Mouse (Mus musculus) intestine, postnatal 0 days (tissue): ENCODE measurements around the gene Mymx. TPM values are rescaled to one million over a fixed set of nuclear protein-coding genes. Genes with fewer than 3 reads are reported as not detected.

Experiments
- ATAC-seq: fragments of 200-750 bp; cut with Nextera tagmentation; 2 replicates; pipeline ENCODE4 v1.8.0; 2017; ENCODE audit warnings: mild to moderate bottlenecking, moderate TSS enrichment, moderate library complexity
- H3K27ac ChIP-seq: fragments of 300-500 bp; sonication (generic); 2 replicates; pipeline ENCODE4 v1.5.1; 2014; ENCODE audit warnings: mild to moderate bottlenecking, low read depth, low read length, moderate library complexity
- H3K27me3 ChIP-seq: fragments of 300-500 bp; sonication (generic); replicated peaks from 2 replicates; pipeline ENCODE4 v1.6.1; 2014; ENCODE audit warnings: low read length, mixed read lengths; ENCODE audit not compliant: control insufficient read depth, insufficient read depth
- H3K36me3 ChIP-seq: fragments of 300-500 bp; sonication (generic); 2 replicates; pipeline ENCODE4 v1.6.1; 2014; ENCODE audit warnings: mild to moderate bottlenecking, moderate library complexity; ENCODE audit not compliant: control insufficient read depth, insufficient read depth
- H3K4me1 ChIP-seq: fragments of 300-500 bp; sonication (generic); replicated peaks from 2 replicates; pipeline ENCODE4 v1.6.1; 2014; ENCODE audit warnings: antibody characterized with exemption, low read length, mixed read lengths; ENCODE audit not compliant: control insufficient read depth, insufficient read depth
- H3K4me2 ChIP-seq: fragments of 300-500 bp; sonication (generic); replicated peaks from 2 replicates; pipeline ENCODE4 v1.6.1; 2014; ENCODE audit warnings: low read depth, mild to moderate bottlenecking, moderate library complexity
- H3K4me3 ChIP-seq: fragments of 300-500 bp; sonication (generic); 2 replicates; pipeline ENCODE4 v1.5.1; 2014; ENCODE audit warnings: low read depth, low read length
- H3K9ac ChIP-seq: fragments of 300-500 bp; sonication (generic); 2 replicates; pipeline ENCODE4 v1.6.1; 2014; ENCODE audit warnings: mild to moderate bottlenecking, low read depth, low read length
- H3K9me3 ChIP-seq: fragments of 300-500 bp; sonication (generic); 2 replicates; pipeline ENCODE4 v1.6.1; 2016; ENCODE audit warnings: mixed run types; ENCODE audit not compliant: control insufficient read depth
- CTCF ChIP-seq: sonication (generic); IDR thresholded peaks from 2 replicates; pipeline ENCODE4 v1.5.1; 2016; ENCODE audit warnings: low read depth, mild to moderate bottlenecking, control low read depth, antibody characterized with exemption, moderate library complexity
- WGBS: fragments of 180-500 bp; shearing (Covaris S2); extraction: QIAGEN DNeasy Blood & Tissue Kit; methylation state at CpG from one replicate; pipeline ENCODE4 v1.1.7; 2014; 5-methylcytosine and 5-hydroxymethylcytosine counted together
- polyA plus RNA-seq: library from polyadenylated mRNA; unstranded; fragments of >200 nt; fragmentation: Nextera tagmentation; extraction: Ambion mirVana; gene quantifications from 2 replicates; pipeline ENCODE4 v1.2.1, GENCODE M21; 2015

Gene Mymx
- polyA plus RNA-seq, 1 experiment from 2014 or later = 0.34 TPM

- Histone ChIP-seq H3K4me1 (no peaks in the 10 kb centered on the region), H3K27ac (no peak overlapping the region), H3K27me3 (no peaks in the 10 kb centered on the region), H3K4me2 (no peak overlapping the region), H3K9ac (no peak overlapping the region), H3K36me3 (no peaks in the 10 kb centered on the region), H3K4me3 (no peak overlapping the region), H3K9me3 (no peaks in the 10 kb centered on the region)
- peak; percentile 12; the same call in 1 of the 2 replicates for ATAC-seq
- peak; percentile 95 for TF ChIP-seq CTCF
- WGBS = 1% methylated on average over 2 of the region's 2 CpGs
Measured at GRCm38 (mm10) chr17:45581567-45581983, 20.3 kb downstream of the Mymx start.

GRCm38 (mm10) chr17:45580958-45581477 lies 20.9 kb downstream of the Mymx start:
- 0 out of 2 replicates have a peak overlapping the region, but pooled peaks have one; percentile 35 for H3K27ac ChIP-seq
- TF ChIP-seq CTCF = no peak
- no peak overlapping the region for H3K4me2 ChIP-seq
- H3K9ac ChIP-seq = no peak overlapping the region
- H3K36me3 ChIP-seq = no peaks in the 10 kb centered on the region
- no peaks in the 10 kb centered on the region for H3K4me1 ChIP-seq
- WGBS = 26% methylated on average over 12 of the region's 12 CpGs
- H3K27me3 ChIP-seq = no peaks in the 10 kb centered on the region
- no peaks in the 10 kb centered on the region for H3K9me3 ChIP-seq
- ATAC-seq = peak; percentile 44; the same call in 1 of the 2 replicates
- H3K4me3 ChIP-seq = no peak overlapping the region

- Histone ChIP-seq H3K27me3 (no peaks in the 10 kb centered on the region), H3K4me1 (peaks cover under 1% of the 10 kb centered on the region; the same call in 1 of the 2 replicates), H3K9me3 (no peaks in the 10 kb centered on the region), H3K4me2 (no peak overlapping the region), H3K36me3 (no peaks in the 10 kb centered on the region), H3K4me3 (no peak overlapping the region), H3K27ac (no peak overlapping the region), H3K9ac (no peak overlapping the region)
- no peak for ATAC-seq
- no peak for TF ChIP-seq CTCF
- 91% methylated on average over 4 of the region's 4 CpGs for WGBS
Measured at GRCm38 (mm10) chr17:45579554-45579953, 22.3 kb downstream of the Mymx start.

GRCm38 (mm10) chr17:45578843-45579242 lies 23.1 kb downstream of the Mymx start:
- H3K4me2 ChIP-seq = no peak overlapping the region
- H3K36me3 ChIP-seq = no peaks in the 10 kb centered on the region
- no peaks in the 10 kb centered on the region for H3K9me3 ChIP-seq
- peaks cover 3% of the 10 kb centered on the region; the same call in 1 of the 2 replicates for H3K4me1 ChIP-seq
- WGBS = 76% methylated on average over 7 of the region's 7 CpGs
- TF ChIP-seq CTCF = peak; percentile 80
- H3K4me3 ChIP-seq = no peak overlapping the region
- no peaks in the 10 kb centered on the region for H3K27me3 ChIP-seq
- no peak overlapping the region for H3K27ac ChIP-seq
- no peak for ATAC-seq
- H3K9ac ChIP-seq = no peak overlapping the region

GRCm38 (mm10) chr17:45578242-45578641 lies 23.7 kb downstream of the Mymx start:
- H3K36me3 ChIP-seq = no peaks in the 10 kb centered on the region
- H3K4me1 ChIP-seq = peaks cover 3% of the 10 kb centered on the region; the same call in 1 of the 2 replicates
- no peak overlapping the region for H3K27ac ChIP-seq
- ATAC-seq = no peak
- WGBS = 46% methylated on average over 5 of the region's 5 CpGs
- TF ChIP-seq CTCF = no peak
- H3K4me2 ChIP-seq = no peak overlapping the region
- no peak overlapping the region for H3K4me3 ChIP-seq
- no peaks in the 10 kb centered on the region for H3K9me3 ChIP-seq
- H3K27me3 ChIP-seq = no peaks in the 10 kb centered on the region
- no peak overlapping the region for H3K9ac ChIP-seq

- H3K4me1 ChIP-seq = peaks cover 9% of the 10 kb centered on the region
- no peak for TF ChIP-seq CTCF
- no peak overlapping the region for H3K4me2 ChIP-seq
- ATAC-seq = no peak
- no peak overlapping the region for H3K4me3 ChIP-seq
- H3K36me3 ChIP-seq = peaks cover 11% of the 10 kb centered on the region
- H3K27ac ChIP-seq = no peak overlapping the region
- 0 out of 2 replicates have a peak overlapping the region, but pooled peaks have one; percentile 3 for H3K9ac ChIP-seq
- H3K9me3 ChIP-seq = no peaks in the 10 kb centered on the region
- no peaks in the 10 kb centered on the region for H3K27me3 ChIP-seq
- WGBS = 90% methylated on average over 8 of the region's 8 CpGs
Measured at GRCm38 (mm10) chr17:45575123-45575897, 26.6 kb downstream of the Mymx start.
